Mouse (Mus musculus) MEL (cell line): ENCODE measurements at regions not wholly inside any gene's neighbourhood (a gene's known extent, or its start where the extent isn't known, plus 50 kb on each side); places are given as distances from the start of the nearest gene placed in this dataset.

ENCODE experiments used
- CTCF ChIP-seq, 3 experiments: IDR thresholded peaks in 2 of 3; conservative IDR thresholded peaks in 1 of 3; 2 replicates each; pipeline ENCODE4 v1.5.1; 2011 to 2012; ENCODE audit warnings: low read length in 3 of 3, low read depth in 2 of 3, mild to moderate bottlenecking in 2 of 3, improper control_type of control experiment in 1 of 3, inconsistent platforms in 1 of 3, mixed read lengths in 1 of 3, moderate library complexity in 1 of 3; ENCODE audit not compliant: control insufficient read depth in 1 of 3, insufficient read depth in 1 of 3, poor library complexity in 1 of 3, severe bottlenecking in 1 of 3
- E2F4 ChIP-seq: IDR thresholded peaks from 2 replicates; pipeline ENCODE4 v1.6.1; 2011; ENCODE audit warnings: low read depth, low read length, improper control_type of control experiment, borderline replicate concordance
- ELF1 ChIP-seq: IDR thresholded peaks from 2 replicates; pipeline ENCODE4 v1.6.1; 2014; ENCODE audit warnings: low read depth, mild to moderate bottlenecking, inconsistent platforms, low read length, improper control_type of control experiment, moderate library complexity
- GABPA ChIP-seq: IDR thresholded peaks from 2 replicates; pipeline ENCODE4 v1.6.1; 2012; ENCODE audit warnings: low read depth, mild to moderate bottlenecking, inconsistent platforms, low read length, improper control_type of control experiment, moderate library complexity
- NELFE ChIP-seq: IDR thresholded peaks from 2 replicates; pipeline ENCODE4 v1.6.1; 2011; ENCODE audit warnings: low read depth, low read length, improper control_type of control experiment
- POLR2AphosphoS2 ChIP-seq: IDR thresholded peaks from 2 replicates; pipeline ENCODE4 v1.6.1; 2011; ENCODE audit warnings: low read length, improper control_type of control experiment
- TCF12 ChIP-seq: IDR thresholded peaks from 2 replicates; pipeline ENCODE4 v1.6.1; 2014; ENCODE audit warnings: low read depth, mild to moderate bottlenecking, inconsistent platforms, low read length, improper control_type of control experiment, moderate library complexity

- TF ChIP-seq E2F4, result no peak
- no peak for TF ChIP-seq CTCF (IDR thresholded peaks at IDR 0.05 in 2 of 3, conservative IDR thresholded peaks at IDR 0.05 in 1 of 3; ENCODE audit: control insufficient read depth in 1 of 3, insufficient read depth in 1 of 3, low read depth in 2 of 3, low read length in 3 of 3, poor library complexity in 1 of 3, severe bottlenecking in 1 of 3)
- TF ChIP-seq TCF12, result no peak
- no peak for TF ChIP-seq NELFE
- TF ChIP-seq GABPA, result no peak
- no peak for TF ChIP-seq ELF1
- TF ChIP-seq POLR2AphosphoS2, result no peak
Measured at GRCm38 (mm10) chr1:153992466-153992865, 92.4 kb upstream of the Teddm2 start.
